Mouse (Mus musculus) stomach, postnatal 0 days (tissue): ENCODE measurements around the gene 9230112D13Rik.

Experiments used
- CTCF ChIP-seq: IDR thresholded peaks from 2 replicates; pipeline ENCODE4 v1.5.1; 2016; ENCODE audit warnings: antibody characterized with exemption, low read depth, mild to moderate bottlenecking, moderate library complexity
- EP300 ChIP-seq: optimal IDR thresholded peaks from 2 replicates; pipeline ENCODE3; 2016; ENCODE audit warnings: antibody characterized with exemption

- TF ChIP-seq CTCF = no peak
- no peak for TF ChIP-seq EP300
Observed at GRCm38 (mm10) chr14:34517959-34518544, 4.5 kb downstream of the 9230112D13Rik start.
